Mouse (Mus musculus): ENCODE data around the gene Phgr1. TPM values are rescaled to one million over a fixed set of nuclear protein-coding genes. Genes with fewer than 3 reads are reported as not detected.
A peak's percentile ranks its signal among the peaks of the same experiment; 100 is the strongest.

Phgr1 gene
- polyA plus RNA-seq, 1 experiment from 2014 or later = not detected

- ATAC-seq (replicated peaks; ENCODE audit: low FRiP score) = no peak
- H3K4me1 ChIP-seq = peaks cover 11% of the 10 kb centered on the region
- no peak overlapping the region for H3K4me3 ChIP-seq (replicated peaks)
- no peaks in the 10 kb centered on the region for H3K9me3 ChIP-seq (replicated peaks)
- no peak overlapping the region for H3K9ac ChIP-seq
- no peak overlapping the region for H3K27ac ChIP-seq
- H3K36me3 ChIP-seq = no peaks in the 10 kb centered on the region
- WGBS = 88% methylated on average over 7 of the region's 7 CpGs
- H3K27me3 ChIP-seq = peaks cover 22% of the 10 kb centered on the region; the same call in 1 of the 2 replicates
- no peak overlapping the region for H3K4me2 ChIP-seq
Observed at GRCm38 (mm10) chr2:118783663-118784062, 11.1 kb downstream of the Phgr1 start.

GRCm38 (mm10) chr2:118786525-118786924 is 14.0 kb downstream of the Phgr1 start:
- WGBS = 78% methylated on average over 5 of the region's 5 CpGs

GRCm38 (mm10) chr2:118789501-118789900 is 16.9 kb downstream of the Phgr1 start:
- no peaks in the 10 kb centered on the region for H3K36me3 ChIP-seq
- peaks cover 8% of the 10 kb centered on the region for H3K4me1 ChIP-seq
- WGBS = 91% methylated on average over 11 of the region's 11 CpGs
- ATAC-seq (replicated peaks; ENCODE audit: low FRiP score) = no peak
- H3K9me3 ChIP-seq (replicated peaks) = no peaks in the 10 kb centered on the region
- H3K27ac ChIP-seq = no peak overlapping the region
- H3K27me3 ChIP-seq = peaks cover 29% of the 10 kb centered on the region; the same call in 1 of the 2 replicates
- H3K4me3 ChIP-seq (replicated peaks) = no peak overlapping the region
- H3K9ac ChIP-seq = no peak overlapping the region
- no peak overlapping the region for H3K4me2 ChIP-seq

More at GRCm38 (mm10) chr2:118786525-118786924, 14.0 kb downstream of the Phgr1 start:
- Histone ChIP-seq H3K4me3 (replicated peaks) (no peak overlapping the region), H3K36me3 (no peaks in the 10 kb centered on the region), H3K4me1 (peaks cover 8% of the 10 kb centered on the region), H3K4me2 (no peak overlapping the region), H3K27ac (no peak overlapping the region), H3K9ac (no peak overlapping the region), H3K27me3 (peaks cover 23% of the 10 kb centered on the region; the same call in 1 of the 2 replicates), H3K9me3 (replicated peaks) (no peaks in the 10 kb centered on the region)
- no peak for ATAC-seq (replicated peaks; ENCODE audit: low FRiP score)

- Histone ChIP-seq H3K27me3 (peaks cover 29% of the 10 kb centered on the region; the same call in 1 of the 2 replicates), H3K27ac (no peak overlapping the region), H3K4me2 (peak overlapping the region; percentile 53), H3K9ac (no peak overlapping the region), H3K4me3 (replicated peaks) (0 out of 2 replicates have a peak overlapping the region, but pooled peaks have one; percentile 10), H3K36me3 (no peaks in the 10 kb centered on the region), H3K4me1 (peaks cover 8% of the 10 kb centered on the region), H3K9me3 (replicated peaks) (no peaks in the 10 kb centered on the region)
- no peak for ATAC-seq (replicated peaks; ENCODE audit: low FRiP score)
- 58% methylated on average over 12 of the region's 12 CpGs for WGBS
Observed at GRCm38 (mm10) chr2:118790221-118790550, 17.6 kb downstream of the Phgr1 start.

GRCm38 (mm10) chr2:118790551-118791525 is 18.3 kb downstream of the Phgr1 start:
- H3K9me3 ChIP-seq (replicated peaks) = no peaks in the 10 kb centered on the region
- no peak for ATAC-seq (replicated peaks; ENCODE audit: low FRiP score)
- H3K4me1 ChIP-seq = peaks cover 8% of the 10 kb centered on the region
- H3K36me3 ChIP-seq = no peaks in the 10 kb centered on the region
- peaks cover 29% of the 10 kb centered on the region; the same call in 1 of the 2 replicates for H3K27me3 ChIP-seq
- peak overlapping the region; percentile 10; the same call in 1 of the 2 replicates for H3K4me3 ChIP-seq (replicated peaks)
- peak overlapping the region; percentile 53 for H3K4me2 ChIP-seq
- H3K27ac ChIP-seq = no peak overlapping the region
- WGBS = 28% methylated on average over 44 of the region's 44 CpGs
- no peak overlapping the region for H3K9ac ChIP-seq

GRCm38 (mm10) chr2:118791591-118792258 is 19.2 kb downstream of the Phgr1 start:
- H3K4me2 ChIP-seq = no peak overlapping the region
- ATAC-seq (replicated peaks; ENCODE audit: low FRiP score) = no peak
- H3K27ac ChIP-seq = no peak overlapping the region
- peaks cover 23% of the 10 kb centered on the region; the same call in 1 of the 2 replicates for H3K27me3 ChIP-seq
- 93% methylated on average over 26 of the region's 26 CpGs for WGBS
- peaks cover 8% of the 10 kb centered on the region for H3K4me1 ChIP-seq
- H3K9ac ChIP-seq = no peak overlapping the region
- H3K9me3 ChIP-seq (replicated peaks) = no peaks in the 10 kb centered on the region
- no peaks in the 10 kb centered on the region for H3K36me3 ChIP-seq
- H3K4me3 ChIP-seq (replicated peaks) = no peak overlapping the region

- H3K36me3 ChIP-seq = no peaks in the 10 kb centered on the region
- H3K27ac ChIP-seq = no peak overlapping the region
- 81% methylated on average over 4 of the region's 4 CpGs for WGBS
- H3K9ac ChIP-seq = no peak overlapping the region
- peaks cover 21% of the 10 kb centered on the region; the same call in 1 of the 2 replicates for H3K27me3 ChIP-seq
- no peak overlapping the region for H3K4me2 ChIP-seq
- H3K9me3 ChIP-seq (replicated peaks) = no peaks in the 10 kb centered on the region
- no peak for ATAC-seq (replicated peaks; ENCODE audit: low FRiP score)
- no peak overlapping the region for H3K4me3 ChIP-seq (replicated peaks)
- H3K4me1 ChIP-seq = peaks cover 8% of the 10 kb centered on the region
Observed at GRCm38 (mm10) chr2:118792259-118792613, 19.7 kb downstream of the Phgr1 start.

- Histone ChIP-seq H3K4me2 (no peak overlapping the region), H3K9ac (no peak overlapping the region), H3K27ac (no peak overlapping the region), H3K9me3 (replicated peaks) (no peaks in the 10 kb centered on the region), H3K36me3 (no peaks in the 10 kb centered on the region), H3K27me3 (peaks cover 19% of the 10 kb centered on the region; the same call in 1 of the 2 replicates), H3K4me1 (peaks cover 8% of the 10 kb centered on the region), H3K4me3 (replicated peaks) (no peak overlapping the region)
- 83% methylated on average over 4 of the region's 4 CpGs for WGBS
- no peak for ATAC-seq (replicated peaks; ENCODE audit: low FRiP score)
Observed at GRCm38 (mm10) chr2:118793636-118794035, 21.1 kb downstream of the Phgr1 start.

GRCm38 (mm10) chr2:118802542-118803118 is 30.1 kb downstream of the Phgr1 start:
- no peaks in the 10 kb centered on the region for H3K4me1 ChIP-seq
- H3K9me3 ChIP-seq (replicated peaks) = no peaks in the 10 kb centered on the region
- WGBS = 71% methylated on average over 4 of the region's 4 CpGs
- no peak overlapping the region for H3K4me3 ChIP-seq (replicated peaks)
- no peak; the same call in 1 of the 2 replicates for ATAC-seq (replicated peaks; ENCODE audit: low FRiP score)
- no peaks in the 10 kb centered on the region for H3K36me3 ChIP-seq
- H3K4me2 ChIP-seq = no peak overlapping the region
- no peak overlapping the region for H3K27ac ChIP-seq
- H3K27me3 ChIP-seq = peaks cover 11% of the 10 kb centered on the region; the same call in 1 of the 2 replicates
- no peak overlapping the region for H3K9ac ChIP-seq

GRCm38 (mm10) chr2:118804474-118804873 is 31.9 kb downstream of the Phgr1 start:
- Histone ChIP-seq H3K4me2 (no peak overlapping the region), H3K4me3 (replicated peaks) (no peak overlapping the region), H3K4me1 (no peaks in the 10 kb centered on the region), H3K36me3 (no peaks in the 10 kb centered on the region), H3K27me3 (peaks cover 14% of the 10 kb centered on the region; the same call in 1 of the 2 replicates), H3K27ac (no peak overlapping the region), H3K9ac (no peak overlapping the region), H3K9me3 (replicated peaks) (no peaks in the 10 kb centered on the region)
- WGBS = 75% methylated on average over 2 of the region's 2 CpGs
- ATAC-seq (replicated peaks; ENCODE audit: low FRiP score) = no peak

- H3K36me3 ChIP-seq = no peaks in the 10 kb centered on the region
- WGBS = 60% methylated on average over 3 of the region's 3 CpGs
- H3K9ac ChIP-seq = no peak overlapping the region
- H3K4me3 ChIP-seq (replicated peaks) = no peak overlapping the region
- peaks cover 14% of the 10 kb centered on the region; the same call in 1 of the 2 replicates for H3K27me3 ChIP-seq
- no peak overlapping the region for H3K4me2 ChIP-seq
- no peak overlapping the region for H3K27ac ChIP-seq
- no peaks in the 10 kb centered on the region for H3K4me1 ChIP-seq
- no peaks in the 10 kb centered on the region for H3K9me3 ChIP-seq (replicated peaks)
- no peak for ATAC-seq (replicated peaks; ENCODE audit: low FRiP score)
Observed at GRCm38 (mm10) chr2:118805137-118805536, 32.6 kb downstream of the Phgr1 start.

Data from kidney, embryonic 15.5 days (tissue).